Mouse (Mus musculus): ENCODE results near the gene Capn12. TPM values are rescaled to one million over a fixed set of nuclear protein-coding genes. Genes with fewer than 3 reads are reported as not detected.

The Capn12 gene
- polyA plus RNA-seq, 1 experiment from 2014 or later = 0.57 TPM

- Histone ChIP-seq H3K4me3 (no peak overlapping the region), H3K27me3 (replicated peaks) (no peaks in the 10 kb centered on the region)
These were observed 22.6 kb downstream of the Capn12 start for GRCm38 (mm10) chr7:28903778-28904177.

GRCm38 (mm10) chr7:28907195-28907594 lies 26.0 kb downstream of the Capn12 start:
- no peaks in the 10 kb centered on the region for H3K27me3 ChIP-seq (replicated peaks)
- ATAC-seq (ENCODE audit: low FRiP score, low read depth) = no peak
- H3K27ac ChIP-seq = no peak overlapping the region
- H3K4me2 ChIP-seq (replicated peaks) = no peak overlapping the region
- H3K4me1 ChIP-seq = no peaks in the 10 kb centered on the region
- 94% methylated on average over 5 of the region's 5 CpGs for WGBS
- H3K4me3 ChIP-seq = no peak overlapping the region
- no peak overlapping the region for H3K9ac ChIP-seq
- peaks cover 94% of the 10 kb centered on the region for H3K36me3 ChIP-seq
- H3K9me3 ChIP-seq = no peaks in the 10 kb centered on the region

More at GRCm38 (mm10) chr7:28903778-28904177, 22.6 kb downstream of the Capn12 start:
- H3K9ac ChIP-seq = no peak overlapping the region
- H3K27ac ChIP-seq = no peak overlapping the region
- no peaks in the 10 kb centered on the region for H3K9me3 ChIP-seq
- no peak overlapping the region for H3K4me2 ChIP-seq (replicated peaks)
- WGBS = 89% methylated on average over 10 of the region's 10 CpGs
- no peaks in the 10 kb centered on the region for H3K4me1 ChIP-seq
- ATAC-seq (ENCODE audit: low FRiP score, low read depth) = no peak
- peaks cover 99% of the 10 kb centered on the region for H3K36me3 ChIP-seq

GRCm38 (mm10) chr7:28911632-28912031 lies 30.4 kb downstream of the Capn12 start:
- Histone ChIP-seq H3K27me3 (replicated peaks) (no peaks in the 10 kb centered on the region), H3K4me3 (no peak overlapping the region), H3K9ac (no peak overlapping the region), H3K4me2 (replicated peaks) (no peak overlapping the region), H3K9me3 (no peaks in the 10 kb centered on the region), H3K4me1 (no peaks in the 10 kb centered on the region), H3K36me3 (peaks cover 94% of the 10 kb centered on the region), H3K27ac (no peak overlapping the region)
- no peak for ATAC-seq (ENCODE audit: low FRiP score, low read depth)
- 81% methylated on average over 4 of the region's 4 CpGs for WGBS

GRCm38 (mm10) chr7:28913171-28913570 lies 31.9 kb downstream of the Capn12 start:
- 80% methylated on average over 11 of the region's 11 CpGs for WGBS
- Histone ChIP-seq H3K36me3 (peaks cover 94% of the 10 kb centered on the region), H3K4me1 (no peaks in the 10 kb centered on the region; the same call in 1 of the 2 replicates), H3K27ac (no peak overlapping the region), H3K4me2 (replicated peaks) (no peak overlapping the region), H3K9ac (no peak overlapping the region), H3K9me3 (no peaks in the 10 kb centered on the region), H3K4me3 (no peak overlapping the region), H3K27me3 (replicated peaks) (no peaks in the 10 kb centered on the region)
- no peak for ATAC-seq (ENCODE audit: low FRiP score, low read depth)

GRCm38 (mm10) chr7:28916491-28916890 lies 35.3 kb downstream of the Capn12 start:
- no peak overlapping the region for H3K9ac ChIP-seq
- H3K27me3 ChIP-seq (replicated peaks) = no peaks in the 10 kb centered on the region
- H3K4me1 ChIP-seq = peaks cover 9% of the 10 kb centered on the region
- peaks cover 76% of the 10 kb centered on the region for H3K36me3 ChIP-seq
- no peak overlapping the region for H3K4me2 ChIP-seq (replicated peaks)
- H3K27ac ChIP-seq = no peak overlapping the region
- no peak overlapping the region for H3K4me3 ChIP-seq
- no peaks in the 10 kb centered on the region for H3K9me3 ChIP-seq
- no peak for ATAC-seq (ENCODE audit: low FRiP score, low read depth)

GRCm38 (mm10) chr7:28917503-28918426 lies 36.5 kb downstream of the Capn12 start:
- Histone ChIP-seq H3K36me3 (peaks cover 64% of the 10 kb centered on the region), H3K27me3 (replicated peaks) (no peaks in the 10 kb centered on the region), H3K9ac (no peak overlapping the region), H3K4me1 (peaks cover 20% of the 10 kb centered on the region), H3K27ac (no peak overlapping the region), H3K4me3 (no peak overlapping the region), H3K4me2 (replicated peaks) (no peak overlapping the region), H3K9me3 (no peaks in the 10 kb centered on the region)
- no peak for ATAC-seq (ENCODE audit: low FRiP score, low read depth)
- WGBS = 81% methylated on average over 10 of the region's 10 CpGs

GRCm38 (mm10) chr7:28918540-28918939 lies 37.3 kb downstream of the Capn12 start:
- Histone ChIP-seq H3K4me2 (replicated peaks) (no peak overlapping the region), H3K4me3 (no peak overlapping the region), H3K9me3 (no peaks in the 10 kb centered on the region), H3K36me3 (peaks cover 56% of the 10 kb centered on the region), H3K27me3 (replicated peaks) (no peaks in the 10 kb centered on the region), H3K27ac (no peak overlapping the region), H3K4me1 (peaks cover 28% of the 10 kb centered on the region), H3K9ac (no peak overlapping the region)
- 83% methylated on average over 8 of the region's 8 CpGs for WGBS
- no peak for ATAC-seq (ENCODE audit: low FRiP score, low read depth)

GRCm38 (mm10) chr7:28919815-28920214 lies 38.6 kb downstream of the Capn12 start:
- Histone ChIP-seq H3K4me2 (replicated peaks) (0 out of 2 replicates have a peak overlapping the region, but pooled peaks have one; percentile 7), H3K36me3 (peaks cover 43% of the 10 kb centered on the region), H3K9ac (no peak overlapping the region), H3K4me3 (no peak overlapping the region), H3K27ac (no peak overlapping the region), H3K27me3 (replicated peaks) (no peaks in the 10 kb centered on the region), H3K9me3 (no peaks in the 10 kb centered on the region), H3K4me1 (peaks cover 40% of the 10 kb centered on the region)
- ATAC-seq (ENCODE audit: low FRiP score, low read depth) = peak; percentile 41; the same call in 1 of the 2 replicates
- WGBS = 47% methylated on average over 6 of the region's 6 CpGs

GRCm38 (mm10) chr7:28921178-28921577 lies 40.0 kb downstream of the Capn12 start:
- Histone ChIP-seq H3K36me3 (peaks cover 29% of the 10 kb centered on the region), H3K4me1 (peaks cover 54% of the 10 kb centered on the region), H3K4me2 (replicated peaks) (no peak overlapping the region), H3K27ac (no peak overlapping the region), H3K9ac (no peak overlapping the region), H3K4me3 (no peak overlapping the region), H3K9me3 (no peaks in the 10 kb centered on the region), H3K27me3 (replicated peaks) (no peaks in the 10 kb centered on the region)
- ATAC-seq (ENCODE audit: low FRiP score, low read depth) = no peak
- WGBS = 96% methylated on average over 3 of the region's 3 CpGs

GRCm38 (mm10) chr7:28921722-28922465 lies 40.7 kb downstream of the Capn12 start:
- H3K4me3 ChIP-seq = no peak overlapping the region
- no peak overlapping the region for H3K9ac ChIP-seq
- no peak overlapping the region for H3K27ac ChIP-seq
- 91% methylated on average over 8 of the region's 8 CpGs for WGBS
- H3K4me2 ChIP-seq (replicated peaks) = no peak overlapping the region
- H3K36me3 ChIP-seq = peaks cover 22% of the 10 kb centered on the region
- no peaks in the 10 kb centered on the region for H3K27me3 ChIP-seq (replicated peaks)
- H3K9me3 ChIP-seq = no peaks in the 10 kb centered on the region
- peaks cover 55% of the 10 kb centered on the region for H3K4me1 ChIP-seq
- ATAC-seq (ENCODE audit: low FRiP score, low read depth) = no peak

- no peak overlapping the region for H3K4me3 ChIP-seq
- peaks cover 15% of the 10 kb centered on the region for H3K36me3 ChIP-seq
- H3K4me1 ChIP-seq = peaks cover 55% of the 10 kb centered on the region
- H3K27me3 ChIP-seq (replicated peaks) = no peaks in the 10 kb centered on the region
- no peaks in the 10 kb centered on the region for H3K9me3 ChIP-seq
- H3K4me2 ChIP-seq (replicated peaks) = no peak overlapping the region
- 76% methylated on average over 4 of the region's 4 CpGs for WGBS
- H3K9ac ChIP-seq = 0 out of 2 replicates have a peak overlapping the region, but pooled peaks have one; percentile 17
- no peak for ATAC-seq (ENCODE audit: low FRiP score, low read depth)
- H3K27ac ChIP-seq = no peak overlapping the region
These were observed 41.4 kb downstream of the Capn12 start for GRCm38 (mm10) chr7:28922606-28923005.

GRCm38 (mm10) chr7:28923865-28924291 lies 42.7 kb downstream of the Capn12 start:
- H3K4me2 ChIP-seq (replicated peaks) = peak overlapping the region; percentile 12; the same call in 1 of the 2 replicates
- no peaks in the 10 kb centered on the region for H3K9me3 ChIP-seq
- no peaks in the 10 kb centered on the region for H3K27me3 ChIP-seq (replicated peaks)
- H3K9ac ChIP-seq = peak overlapping the region; percentile 13; the same call in 1 of the 2 replicates
- 0 out of 2 replicates have a peak overlapping the region, but pooled peaks have one; percentile 39 for H3K27ac ChIP-seq
- H3K4me1 ChIP-seq = peaks cover 55% of the 10 kb centered on the region
- ATAC-seq (ENCODE audit: low FRiP score, low read depth) = peak; percentile 74
- H3K4me3 ChIP-seq = no peak overlapping the region
- WGBS = 2% methylated on average over 4 of the region's 4 CpGs
- H3K36me3 ChIP-seq = peaks cover 3% of the 10 kb centered on the region; the same call in 1 of the 2 replicates

Measured in neural tube, embryonic 12.5 days (tissue).